Mouse (Mus musculus) lung, adult 2 months (tissue): Measurements from ENCODE around the gene Dnajc12.

Source experiments
- CTCF ChIP-seq: fragments of 200-500 bp; IDR thresholded peaks from 2 replicates; pipeline ENCODE4 v1.5.1; 2011; ENCODE audit warnings: mild to moderate bottlenecking, low read length, control low read depth; ENCODE audit not compliant: insufficient read depth
- POLR2A ChIP-seq: fragments of 200-500 bp; IDR thresholded peaks from 2 replicates; pipeline ENCODE4 v1.6.1; 2011; ENCODE audit warnings: low read depth, mild to moderate bottlenecking, control low read depth, low read length, borderline replicate concordance; ENCODE audit errors: extremely low read depth

- TF ChIP-seq CTCF (no peak), POLR2A (no peak)
Measured at GRCm38 (mm10) chr10:63396963-63397362, 14.7 kb downstream of the Dnajc12 start.
